Mouse (Mus musculus): Measurements from ENCODE around the gene Fam234a. TPM values are rescaled to one million over a fixed set of nuclear protein-coding genes. Genes with fewer than 3 reads are reported as not detected.

The Fam234a gene
- polyA plus RNA-seq, 1 experiment: 22.9 TPM

GRCm38 (mm10) chr17:26212681-26213080 is 31.4 kb downstream of the Fam234a start:
- H3K27me3 ChIP-seq (ENCODE audit: control insufficient read depth, insufficient read depth, low read length): no peaks in the 10 kb centered on the region
- TF ChIP-seq CTCF (IDR thresholded peaks at IDR 0.05; ENCODE audit: extremely low read depth, insufficient read depth, insufficient read length, insufficient replicate concordance) (no peak), POLR2A (IDR thresholded peaks at IDR 0.05; ENCODE audit: low read depth, low read length) (no peak)
- H3K36me3 ChIP-seq (ENCODE audit: control insufficient read depth, insufficient read depth, low read length): no peaks in the 10 kb centered on the region
- H3K27ac ChIP-seq (ENCODE audit: insufficient read depth, low read length): no peak overlapping the region
- no peak for DNase-seq (ENCODE audit: low read depth in 1 of 2, low spot score in 2 of 2)
- WGBS: 90% methylated on average over 11 of the region's 11 CpGs
- H3K4me3 ChIP-seq (ENCODE audit: extremely low read depth, insufficient read depth, insufficient read length): no peak overlapping the region
- H3K4me1 ChIP-seq (ENCODE audit: control insufficient read depth, insufficient read depth, insufficient read length): no peaks in the 10 kb centered on the region

DNA sequence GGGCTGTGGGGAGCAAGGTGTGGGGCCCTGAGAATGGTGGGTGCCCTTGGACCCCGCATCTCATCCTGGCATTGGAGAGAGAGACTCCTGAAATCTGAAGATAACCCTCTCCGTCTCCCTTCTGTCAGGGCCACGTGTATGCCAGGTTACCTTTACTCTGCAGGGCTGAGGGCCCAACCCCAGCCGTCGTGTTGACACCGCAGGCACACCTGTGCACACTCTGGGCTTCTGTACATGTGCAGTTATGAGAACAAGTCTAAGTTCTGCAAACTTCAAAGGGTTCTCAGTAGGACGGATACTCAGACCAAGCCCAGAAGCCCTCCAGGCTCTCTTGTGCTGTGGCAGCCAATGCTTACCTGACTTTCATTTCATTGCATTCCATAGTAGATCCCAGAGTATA is 31.8 kb downstream of the Fam234a start:
- no peak overlapping the region for H3K4me3 ChIP-seq (ENCODE audit: extremely low read depth, insufficient read depth, insufficient read length)
- 90% methylated on average over 7 of the region's 7 CpGs for WGBS
- H3K4me1 ChIP-seq (ENCODE audit: control insufficient read depth, insufficient read depth, insufficient read length): no peaks in the 10 kb centered on the region
- TF ChIP-seq CTCF (IDR thresholded peaks at IDR 0.05; ENCODE audit: extremely low read depth, insufficient read depth, insufficient read length, insufficient replicate concordance) (no peak), POLR2A (IDR thresholded peaks at IDR 0.05; ENCODE audit: low read depth, low read length) (no peak)
- DNase-seq (ENCODE audit: low read depth in 1 of 2, low spot score in 2 of 2): no peak
- no peak overlapping the region for H3K27ac ChIP-seq (ENCODE audit: insufficient read depth, low read length)
- H3K36me3 ChIP-seq (ENCODE audit: control insufficient read depth, insufficient read depth, low read length): no peaks in the 10 kb centered on the region
- H3K27me3 ChIP-seq (ENCODE audit: control insufficient read depth, insufficient read depth, low read length): no peaks in the 10 kb centered on the region

DNA sequence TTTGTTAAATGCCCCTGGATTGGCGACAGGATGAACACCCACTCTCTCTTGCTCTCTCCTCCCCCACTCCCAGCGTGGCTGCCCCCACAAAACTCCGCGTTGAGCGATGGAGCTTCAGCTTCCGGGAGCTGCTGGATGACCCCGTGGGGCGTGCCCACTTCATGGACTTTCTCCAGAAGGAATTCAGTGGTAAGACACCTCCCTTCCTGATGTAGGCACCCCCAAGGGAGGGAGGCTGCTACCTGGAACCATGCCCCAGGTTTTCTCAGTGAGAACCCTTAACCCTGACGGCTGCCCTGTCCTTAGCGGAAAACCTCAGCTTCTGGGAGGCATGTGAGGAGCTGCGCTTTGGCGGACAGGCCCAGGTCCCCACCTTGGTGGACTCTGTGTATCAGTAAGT is 36.4 kb downstream of the Fam234a start, which contains the start of gene Arhgdig:
Gene Arhgdig, minus strand, starts transcription at position 101 of the 400 bp plus-strand sequence.
- TF ChIP-seq CTCF (IDR thresholded peaks at IDR 0.05; ENCODE audit: extremely low read depth, insufficient read depth, insufficient read length, insufficient replicate concordance): no peak
- no peak for TF ChIP-seq POLR2A (IDR thresholded peaks at IDR 0.05; ENCODE audit: low read depth, low read length)
- Histone ChIP-seq H3K27me3 (ENCODE audit: control insufficient read depth, insufficient read depth, low read length) (peaks cover 5% of the 10 kb centered on the region; the same call in 1 of the 2 replicates), H3K36me3 (ENCODE audit: control insufficient read depth, insufficient read depth, low read length) (no peaks in the 10 kb centered on the region), H3K4me1 (ENCODE audit: control insufficient read depth, insufficient read depth, insufficient read length) (peaks cover 3% of the 10 kb centered on the region; the same call in 1 of the 2 replicates), H3K4me3 (ENCODE audit: extremely low read depth, insufficient read depth, insufficient read length) (no peak within 1 kb of the TSS), H3K27ac (ENCODE audit: insufficient read depth, low read length) (no peak within 1 kb of the TSS)
- DNase-seq (ENCODE audit: low read depth in 1 of 2, low spot score in 2 of 2): no peak
- WGBS: 89% methylated on average over 12 of the region's 12 CpGs

DNA sequence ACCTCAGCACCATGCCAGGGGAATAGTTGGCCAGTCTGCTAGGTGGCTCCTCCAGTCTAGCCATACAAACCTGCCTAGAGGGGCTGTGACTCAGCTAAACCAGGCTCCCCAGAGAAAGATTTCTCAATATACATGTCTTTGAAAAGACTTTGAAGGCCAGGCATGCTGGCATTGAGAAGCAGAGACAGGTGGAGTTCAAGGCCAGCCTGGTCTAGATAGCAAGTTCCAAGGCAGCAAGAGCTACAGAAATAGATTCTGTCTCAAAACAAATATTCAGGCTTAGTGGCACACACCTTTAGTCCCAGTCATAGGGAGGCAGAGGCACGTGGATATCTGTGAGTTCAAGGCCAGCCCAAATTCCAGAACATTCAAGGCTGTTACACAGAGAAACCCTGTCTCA is 37.6 kb downstream of the Fam234a start:
- no peak for TF ChIP-seq POLR2A (IDR thresholded peaks at IDR 0.05; ENCODE audit: low read depth, low read length)
- no peak for TF ChIP-seq CTCF (IDR thresholded peaks at IDR 0.05; ENCODE audit: extremely low read depth, insufficient read depth, insufficient read length, insufficient replicate concordance)
- Histone ChIP-seq H3K4me1 (ENCODE audit: control insufficient read depth, insufficient read depth, insufficient read length) (peaks cover 4% of the 10 kb centered on the region; the same call in 1 of the 2 replicates), H3K4me3 (ENCODE audit: extremely low read depth, insufficient read depth, insufficient read length) (no peak overlapping the region), H3K27ac (ENCODE audit: insufficient read depth, low read length) (no peak overlapping the region), H3K27me3 (ENCODE audit: control insufficient read depth, insufficient read depth, low read length) (peaks cover 5% of the 10 kb centered on the region; the same call in 1 of the 2 replicates), H3K36me3 (ENCODE audit: control insufficient read depth, insufficient read depth, low read length) (no peaks in the 10 kb centered on the region)
- 59% methylated on average over 1 of the region's 1 CpGs for WGBS
- DNase-seq (ENCODE audit: low read depth in 1 of 2, low spot score in 2 of 2): no peak

DNA sequence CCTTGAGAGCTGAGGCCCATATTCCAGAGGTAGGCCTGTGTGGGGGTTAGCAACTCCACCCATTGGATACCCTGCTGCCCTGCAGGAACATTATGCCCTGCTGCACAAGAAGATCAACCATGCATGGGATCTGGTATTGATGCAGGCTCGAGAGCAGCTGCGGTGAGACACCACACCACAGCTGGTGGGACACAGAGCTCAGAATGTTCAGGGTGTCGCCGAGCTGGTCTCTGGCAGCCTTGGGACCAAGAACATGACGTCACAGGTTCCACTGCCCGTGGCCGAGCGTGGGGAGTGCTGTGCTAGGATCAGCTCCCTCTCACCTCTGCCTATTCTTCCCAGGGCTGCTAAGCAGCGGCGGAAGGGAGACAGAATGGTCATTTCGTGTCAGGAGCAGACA is 39.3 kb downstream of the Fam234a start:
- TF ChIP-seq CTCF (IDR thresholded peaks at IDR 0.05; ENCODE audit: extremely low read depth, insufficient read depth, insufficient read length, insufficient replicate concordance): no peak
- TF ChIP-seq POLR2A (IDR thresholded peaks at IDR 0.05; ENCODE audit: low read depth, low read length): no peak
- H3K27me3 ChIP-seq (ENCODE audit: control insufficient read depth, insufficient read depth, low read length): peaks cover 11% of the 10 kb centered on the region; the same call in 1 of the 2 replicates
- 60% methylated on average over 11 of the region's 11 CpGs for WGBS

GRCm38 (mm10) chr17:26203321-26203811 is 40.7 kb downstream of the Fam234a start:
- Histone ChIP-seq H3K4me1 (ENCODE audit: control insufficient read depth, insufficient read depth, insufficient read length) (peaks cover 4% of the 10 kb centered on the region; the same call in 1 of the 2 replicates), H3K27me3 (ENCODE audit: control insufficient read depth, insufficient read depth, low read length) (peaks cover 11% of the 10 kb centered on the region; the same call in 1 of the 2 replicates), H3K36me3 (ENCODE audit: control insufficient read depth, insufficient read depth, low read length) (no peaks in the 10 kb centered on the region), H3K27ac (ENCODE audit: insufficient read depth, low read length) (no peak overlapping the region), H3K4me3 (ENCODE audit: extremely low read depth, insufficient read depth, insufficient read length) (peak overlapping the region; percentile 60)
- peak in 1 of 2 experiments; percentile 11 for DNase-seq (ENCODE audit: low read depth in 1 of 2, low spot score in 2 of 2)
- WGBS: 1% methylated on average over 30 of the region's 30 CpGs
- no peak for TF ChIP-seq CTCF (IDR thresholded peaks at IDR 0.05; ENCODE audit: extremely low read depth, insufficient read depth, insufficient read length, insufficient replicate concordance)
- no peak for TF ChIP-seq POLR2A (IDR thresholded peaks at IDR 0.05; ENCODE audit: low read depth, low read length)

More for the DNA sequence above, 39.3 kb downstream of the Fam234a start:
- DNase-seq (ENCODE audit: low read depth in 1 of 2, low spot score in 2 of 2): no peak
- no peak overlapping the region for H3K27ac ChIP-seq (ENCODE audit: insufficient read depth, low read length)
- H3K36me3 ChIP-seq (ENCODE audit: control insufficient read depth, insufficient read depth, low read length): no peaks in the 10 kb centered on the region
- no peak overlapping the region for H3K4me3 ChIP-seq (ENCODE audit: extremely low read depth, insufficient read depth, insufficient read length)
- H3K4me1 ChIP-seq (ENCODE audit: control insufficient read depth, insufficient read depth, insufficient read length): peaks cover 4% of the 10 kb centered on the region; the same call in 1 of the 2 replicates

GRCm38 (mm10) chr17:26202737-26203136 is 41.3 kb downstream of the Fam234a start, which contains the start of gene Rgs11:
TSS of gene Rgs11 (plus strand) at chr17:26202951.
- H3K27ac ChIP-seq (ENCODE audit: insufficient read depth, low read length): no peak within 1 kb of the TSS
- H3K36me3 ChIP-seq (ENCODE audit: control insufficient read depth, insufficient read depth, low read length): peaks cover 2% of the 10 kb centered on the region; the same call in 1 of the 2 replicates
- H3K4me3 ChIP-seq (ENCODE audit: extremely low read depth, insufficient read depth, insufficient read length): peak within 1 kb of the TSS; percentile 60
- 4% methylated on average over 22 of the region's 22 CpGs for WGBS
- H3K4me1 ChIP-seq (ENCODE audit: control insufficient read depth, insufficient read depth, insufficient read length): peaks cover 4% of the 10 kb centered on the region; the same call in 1 of the 2 replicates
- DNase-seq (ENCODE audit: low read depth in 1 of 2, low spot score in 2 of 2): peak in 1 of 2 experiments; percentile 50
- TF ChIP-seq POLR2A (IDR thresholded peaks at IDR 0.05; ENCODE audit: low read depth, low read length) (no peak), CTCF (IDR thresholded peaks at IDR 0.05; ENCODE audit: extremely low read depth, insufficient read depth, insufficient read length, insufficient replicate concordance) (no peak)
- peaks cover 11% of the 10 kb centered on the region; the same call in 1 of the 2 replicates for H3K27me3 ChIP-seq (ENCODE audit: control insufficient read depth, insufficient read depth, low read length)
